Mouse (Mus musculus) olfactory bulb, adult 2 months (tissue): ENCODE measurements around the gene Arl15.

ENCODE experiments used
- CTCF ChIP-seq: fragments of 200-500 bp; IDR thresholded peaks from 2 replicates; pipeline ENCODE4 v1.5.1; 2012; ENCODE audit warnings: low read depth, mild to moderate bottlenecking, low read length, moderate library complexity; ENCODE audit not compliant: insufficient read depth
- POLR2A ChIP-seq: fragments of 200-500 bp; IDR thresholded peaks from 2 replicates; pipeline ENCODE4 v1.6.1; 2012; ENCODE audit warnings: mild to moderate bottlenecking, low read depth, low read length, moderate library complexity; ENCODE audit not compliant: insufficient read depth

GRCm38 (mm10) chr13:113917376-113917775 lies 123.1 kb downstream of the Arl15 start:
- TF ChIP-seq CTCF (no peak), POLR2A (no peak)
